Mouse (Mus musculus) NIH3T3 (cell line): ENCODE data around the gene Ubtd2.

ENCODE experiments used
- DNase-seq: peaks from one replicate; pipeline ENCODE4 v3.0.0-alpha.2; 2012; ENCODE audit warnings: low read depth

Ubtd2 gene

DNA sequence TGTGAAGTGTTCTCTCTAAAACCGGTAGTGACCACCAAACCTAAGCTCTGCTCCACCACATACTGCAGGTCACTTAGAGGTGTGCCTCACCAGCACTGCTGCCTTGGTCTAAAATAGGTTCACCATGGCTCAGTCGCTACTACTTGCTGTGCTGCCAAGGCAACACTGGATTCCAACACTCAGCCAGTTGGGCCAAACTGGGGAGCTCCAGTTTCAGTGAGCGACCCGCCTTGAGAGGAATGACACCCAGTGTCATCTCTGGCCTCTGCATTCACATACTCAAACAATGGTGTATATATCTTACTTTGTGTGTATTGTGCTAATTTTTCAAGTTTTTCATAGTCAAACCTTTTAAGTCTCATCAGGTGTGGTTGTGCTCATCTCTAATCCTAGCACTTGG is 63.6 kb downstream of the Ubtd2 start:
- no peak for DNase-seq

DNA sequence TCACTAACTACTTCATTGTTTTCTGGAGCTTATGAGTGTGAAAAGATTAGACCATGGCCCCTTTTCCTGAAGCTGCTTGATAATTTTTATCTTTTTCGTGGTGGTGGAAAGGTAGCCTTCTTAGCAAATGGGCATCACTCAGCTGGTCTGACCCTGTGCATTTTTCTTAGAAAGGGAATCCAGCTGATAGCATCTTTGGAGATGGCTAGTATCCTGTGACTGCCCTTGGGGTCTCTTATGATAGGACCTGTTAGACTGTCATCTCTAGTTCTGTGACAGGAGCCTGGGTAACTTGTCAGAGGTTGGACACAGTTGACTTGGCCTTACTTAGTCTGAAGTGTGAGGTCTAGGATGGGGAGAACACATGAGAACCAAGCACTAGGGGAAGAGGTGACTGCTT is 64.2 kb downstream of the Ubtd2 start:
- DNase-seq: no peak

DNA sequence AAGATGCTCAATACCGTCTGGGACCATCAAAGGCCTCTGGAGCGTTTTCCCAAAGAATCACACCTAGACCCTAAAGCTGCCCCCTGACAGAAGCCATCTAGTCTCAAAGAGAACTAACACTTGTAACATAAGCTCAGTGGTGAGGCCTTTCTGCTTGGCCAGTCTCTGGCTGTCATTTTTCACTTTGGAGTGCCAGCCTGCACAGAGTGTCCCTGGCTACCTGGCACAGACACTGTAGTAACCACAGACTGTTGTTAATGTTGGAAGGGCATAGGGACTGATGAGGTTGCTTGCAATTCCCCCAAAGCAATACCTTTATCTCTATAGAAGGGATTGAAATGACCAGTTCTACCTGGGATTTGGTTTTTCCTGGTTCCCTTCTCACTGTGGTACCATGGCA is 66.1 kb downstream of the Ubtd2 start:
- no peak for DNase-seq

GRCm38 (mm10) chr11:32524122-32524920 is 69.2 kb downstream of the Ubtd2 start:
- no peak for DNase-seq

- no peak for DNase-seq
Measured at GRCm38 (mm10) chr11:32527006-32527405, 71.8 kb downstream of the Ubtd2 start.

DNA sequence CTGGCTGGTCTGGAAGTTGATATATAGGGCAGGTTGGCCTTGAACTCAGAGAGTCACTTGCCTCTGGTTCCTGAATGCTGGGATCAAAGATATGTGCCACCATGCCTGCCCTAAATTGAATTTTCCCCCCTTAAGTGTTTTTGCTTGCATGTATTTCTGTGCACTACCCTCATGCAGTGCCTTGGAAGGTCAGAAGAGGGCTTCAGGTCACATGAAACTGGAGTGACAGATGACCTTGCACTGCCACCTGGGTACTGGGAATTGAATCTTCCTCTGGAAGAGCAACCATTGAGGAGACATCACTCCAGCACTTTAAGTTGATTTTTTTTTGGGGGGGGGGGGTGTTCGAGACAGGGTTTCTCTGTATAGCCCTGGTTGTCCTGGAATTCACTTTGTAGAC is 75.0 kb downstream of the Ubtd2 start:
- DNase-seq: no peak

DNA sequence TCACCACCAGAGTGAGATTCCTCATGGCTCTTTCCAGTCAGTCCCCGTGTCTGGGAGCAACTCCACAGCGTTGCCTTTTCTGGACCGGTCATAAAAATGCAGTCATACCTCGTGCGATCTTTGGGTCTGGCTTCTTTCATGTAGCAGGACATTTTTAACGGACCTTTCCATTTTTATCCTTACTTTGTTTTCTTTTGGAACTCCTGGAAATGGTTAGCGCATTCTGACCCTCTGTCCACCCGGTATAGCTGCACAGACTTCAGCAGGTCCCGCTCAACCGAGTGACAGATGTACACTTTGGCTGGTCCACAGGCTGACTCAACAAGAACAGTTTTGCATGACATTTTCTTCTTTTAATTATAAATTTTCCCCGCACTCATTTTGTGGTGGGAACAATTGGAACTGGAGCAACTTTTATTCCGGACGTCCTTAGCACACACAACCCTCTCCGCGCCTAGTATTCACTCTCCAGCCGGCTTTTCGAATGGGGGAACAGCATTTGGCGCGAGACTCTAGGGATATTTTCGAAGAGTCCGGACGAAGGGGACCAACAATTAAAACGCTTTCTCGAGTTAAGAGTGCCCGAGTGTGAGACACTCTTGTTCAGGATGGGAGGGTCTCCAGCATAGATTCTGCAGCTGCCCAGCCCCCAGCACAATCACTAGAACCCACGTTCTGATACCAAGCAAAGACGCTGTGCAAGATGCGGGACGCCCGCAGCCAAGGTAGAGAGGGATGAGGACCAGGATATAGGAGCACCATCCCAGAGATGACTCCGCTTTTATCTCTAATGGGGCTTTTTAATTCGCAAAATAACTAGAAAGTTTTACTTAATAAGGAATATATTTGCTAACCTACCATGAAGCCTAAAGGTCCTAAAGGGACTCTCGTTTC is 76.9 kb downstream of the Ubtd2 start, which contains the start of gene Efcab9:
Gene Efcab9 (minus strand): TSS at position 211 of the 894 bp plus-strand sequence.
- DNase-seq: no peak

- DNase-seq: peak; percentile 94
Measured at GRCm38 (mm10) chr11:32532765-32533481, 77.8 kb downstream of the Ubtd2 start, which contains the start of gene Stk10. Gene Stk10, plus strand, starts transcription at chr11:32533305.

GRCm38 (mm10) chr11:32533482-32534261 is 78.5 kb downstream of the Ubtd2 start:
- peak; percentile 72 for DNase-seq

DNA sequence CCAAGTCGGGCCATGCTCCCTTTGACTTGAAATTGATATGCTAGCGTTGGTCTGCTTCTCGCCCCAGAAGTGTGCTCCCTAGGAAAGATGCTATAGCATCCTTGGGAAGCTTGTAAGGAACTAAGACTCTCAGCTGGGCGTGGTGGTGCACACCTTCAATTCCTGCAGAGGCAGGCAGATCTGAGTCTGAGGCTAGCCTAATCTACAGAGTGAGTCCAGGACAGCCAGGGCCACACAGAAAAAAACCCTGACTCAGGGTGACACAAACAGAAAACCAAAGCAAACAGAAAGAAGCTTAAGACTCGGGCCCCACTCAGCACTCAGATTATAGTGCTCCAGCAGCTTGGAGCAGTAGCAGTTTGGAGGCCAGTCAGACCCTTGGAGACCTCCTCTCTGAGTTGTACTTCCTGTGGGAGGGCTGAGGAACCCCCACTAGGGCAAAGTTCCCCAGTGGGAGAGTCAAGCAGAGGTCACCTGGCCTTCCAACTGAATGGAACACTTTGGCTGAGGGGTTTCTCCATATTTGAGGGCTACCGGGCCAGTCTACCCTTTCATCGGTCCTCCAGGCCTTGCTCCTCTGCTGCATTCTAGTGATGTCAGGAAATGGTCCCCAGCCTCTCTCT is 79.4 kb downstream of the Ubtd2 start:
- no peak for DNase-seq

- no peak for DNase-seq
Measured at GRCm38 (mm10) chr11:32535646-32536045, 80.5 kb downstream of the Ubtd2 start.

GRCm38 (mm10) chr11:32536954-32537353 is 81.8 kb downstream of the Ubtd2 start:
- DNase-seq: no peak

GRCm38 (mm10) chr11:32538435-32538834 is 83.3 kb downstream of the Ubtd2 start:
- DNase-seq: no peak

- no peak for DNase-seq
Measured at GRCm38 (mm10) chr11:32538846-32539245, 83.7 kb downstream of the Ubtd2 start.

- DNase-seq: no peak
Measured at GRCm38 (mm10) chr11:32539717-32540116, 84.5 kb downstream of the Ubtd2 start.

GRCm38 (mm10) chr11:32540463-32540862 is 85.3 kb downstream of the Ubtd2 start:
- DNase-seq: no peak

- DNase-seq: no peak
Measured at GRCm38 (mm10) chr11:32542181-32542580, 87.0 kb downstream of the Ubtd2 start.

- no peak for DNase-seq
Measured at GRCm38 (mm10) chr11:32542687-32543411, 87.7 kb downstream of the Ubtd2 start.

DNA sequence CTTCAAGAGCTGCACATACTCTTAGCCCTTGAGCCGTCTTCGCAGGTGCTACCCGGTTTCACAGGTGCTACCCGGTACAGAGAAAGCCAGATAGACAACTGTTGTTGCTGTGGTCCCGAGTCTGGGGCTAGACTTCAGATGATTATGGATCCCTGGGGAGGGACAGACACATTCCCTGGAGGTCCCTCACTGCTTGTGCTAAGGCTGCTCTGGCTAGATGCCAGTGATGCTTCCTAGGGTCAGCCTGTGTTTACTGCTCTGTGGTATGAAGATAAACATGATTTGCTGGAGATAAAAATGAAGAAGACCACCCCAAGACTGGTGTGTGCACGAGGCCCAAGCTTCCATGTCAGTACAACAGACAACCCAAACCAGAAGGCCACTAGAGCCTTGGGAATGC is 88.9 kb downstream of the Ubtd2 start:
- no peak for DNase-seq

GRCm38 (mm10) chr11:32544497-32544896 is 89.3 kb downstream of the Ubtd2 start:
- no peak for DNase-seq
